Mouse (Mus musculus): Measurements from ENCODE around the gene Trim44.

- TF ChIP-seq CTCF (IDR thresholded peaks at IDR 0.05; ENCODE audit: extremely low read depth, insufficient read depth, low read length) (no peak), POLR2A (IDR thresholded peaks at IDR 0.05; ENCODE audit: extremely low read depth, insufficient read depth, low read length) (no peak)
Observed at GRCm38 (mm10) chr2:102316540-102316939, 91.1 kb downstream of the Trim44 start.
